31 mouse cellular contexts compared by ENCODE assay signal in the genomic region with DNA sequence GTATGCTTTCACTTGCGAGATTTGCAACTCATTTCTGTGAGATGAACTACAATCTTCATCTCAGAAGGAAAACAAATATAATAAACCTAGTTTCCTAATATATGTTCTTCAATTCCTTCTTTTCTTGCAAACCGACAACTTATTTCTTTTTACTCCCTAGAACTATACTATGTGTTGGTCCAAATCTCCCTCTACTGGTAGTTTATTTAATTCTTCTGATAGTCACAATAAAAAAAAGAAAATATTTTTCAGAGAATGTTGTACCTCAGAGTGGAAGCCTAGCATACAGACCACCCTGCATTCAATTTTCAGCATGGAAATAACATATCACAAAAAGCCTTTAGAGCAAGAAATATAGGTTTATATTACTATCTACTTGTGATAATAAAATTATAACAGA. TPM values are rescaled to one million over a fixed set of nuclear protein-coding genes. Genes with fewer than 3 reads are reported as not detected.
DNase-seq lines count a peak whose midpoint lies in the region; ATAC-seq and TF ChIP-seq lines count a peak whose summit lies in the region.
"Had no signal": no experiment of that assay in that cellular context is flagged by ENCODE, and none has a peak within 500 bp of the region (broad histone marks: within the 10 kb centered on the region; RNA-seq: fewer than 3 reads in every experiment).

No protein-coding gene starts in this region.

- H3K4me1 ChIP-seq in hindbrain, postnatal 0 days (ENCODE audit: insufficient read depth, low read length): no peaks in the 10 kb centered on the region
- no peaks in the 10 kb centered on the region for H3K4me1 ChIP-seq in hindbrain, embryonic 13.5 days (replicated peaks)
- no peaks in the 10 kb centered on the region for H3K4me1 ChIP-seq in midbrain, postnatal 0 days (ENCODE audit: insufficient read depth, low read length)
- H3K4me1 ChIP-seq in midbrain, embryonic 10.5 days: peaks cover 11% of the 10 kb centered on the region
- H3K4me1 ChIP-seq in stomach, postnatal 0 days (replicated peaks; ENCODE audit: control insufficient read depth, insufficient read depth): no peaks in the 10 kb centered on the region
- H3K4me1 ChIP-seq: embryonic facial prominence, embryonic 12.5 days; embryonic facial prominence, embryonic 15.5 days; heart, embryonic 12.5 days; heart, embryonic 15.5 days had no signal

- DNase-seq in hindbrain, postnatal 0 days (ENCODE audit: low spot score): peak; percentile 6
- no peak for DNase-seq in layer of hippocampus, adult 2 months (ENCODE audit: low spot score in 2 of 2)
- no peak for DNase-seq in layer of hippocampus, adult 9-11 months
- DNase-seq in midbrain, postnatal 0 days (ENCODE audit: low spot score): peak; percentile 1
- no peak for DNase-seq in midbrain, embryonic 10.5 days (ENCODE audit: low spot score)
- no peak for DNase-seq in stomach, postnatal 0 days (ENCODE audit: low spot score)
- DNase-seq: adrenal gland, adult 8-10 months; adrenal gland, postnatal 25 days; cerebellum, adult 11 months; cerebellum, adult 2 months; cerebellum, adult 9-11 months; cerebellum, postnatal 25 days; gastrocnemius, postnatal 25 days; heart, adult 18-20 months; heart, postnatal 10 days; heart, postnatal 36 days had no signal

- TF ChIP-seq EP300 in stomach, postnatal 0 days (optimal IDR thresholded peaks at IDR 0.05): no peak

- peak; percentile 36; the same call in 1 of the 2 replicates for TF ChIP-seq CTCF in hindbrain, postnatal 0 days (IDR thresholded peaks at IDR 0.05; ENCODE audit: low read depth)
- peak; percentile 68 for TF ChIP-seq CTCF in layer of hippocampus, adult 2 months (conservative IDR thresholded peaks at IDR 0.05)
- TF ChIP-seq CTCF in midbrain, postnatal 0 days (IDR thresholded peaks at IDR 0.05): peak; percentile 50
- TF ChIP-seq CTCF in stomach, postnatal 0 days (IDR thresholded peaks at IDR 0.05; ENCODE audit: low read depth): peak; percentile 23; the same call in 1 of the 2 replicates

- no peak overlapping the region for H3K9ac ChIP-seq in hindbrain, postnatal 0 days (replicated peaks; ENCODE audit: low read length)
- H3K9ac ChIP-seq in hindbrain, embryonic 13.5 days: no peak overlapping the region
- no peak overlapping the region for H3K9ac ChIP-seq in midbrain, postnatal 0 days (replicated peaks; ENCODE audit: low read length, poor library complexity, severe bottlenecking)
- H3K9ac ChIP-seq in stomach, postnatal 0 days (ENCODE audit: low read length): no peak overlapping the region
- H3K9ac ChIP-seq: embryonic facial prominence, embryonic 12.5 days; embryonic facial prominence, embryonic 15.5 days; heart, embryonic 12.5 days; heart, embryonic 15.5 days; hindbrain, embryonic 14.5 days had no signal

- H3K36me3 ChIP-seq in hindbrain, postnatal 0 days (ENCODE audit: insufficient read depth, low read length): no peaks in the 10 kb centered on the region
- no peaks in the 10 kb centered on the region for H3K36me3 ChIP-seq in hindbrain, embryonic 13.5 days
- no peaks in the 10 kb centered on the region for H3K36me3 ChIP-seq in midbrain, postnatal 0 days (ENCODE audit: insufficient read depth, low read length)
- H3K36me3 ChIP-seq in midbrain, embryonic 10.5 days: no peaks in the 10 kb centered on the region
- no peaks in the 10 kb centered on the region for H3K36me3 ChIP-seq in stomach, postnatal 0 days (ENCODE audit: control insufficient read depth, insufficient read depth, low read length)
- H3K36me3 ChIP-seq: embryonic facial prominence, embryonic 12.5 days; embryonic facial prominence, embryonic 15.5 days; heart, embryonic 12.5 days; heart, embryonic 15.5 days; hindbrain, embryonic 10.5 days had no signal

- H3K27me3 ChIP-seq in hindbrain, postnatal 0 days (ENCODE audit: insufficient read depth, low read length): no peaks in the 10 kb centered on the region
- no peaks in the 10 kb centered on the region for H3K27me3 ChIP-seq in hindbrain, embryonic 13.5 days
- H3K27me3 ChIP-seq in midbrain, postnatal 0 days (ENCODE audit: insufficient read depth, low read length): no peaks in the 10 kb centered on the region
- H3K27me3 ChIP-seq in midbrain, embryonic 10.5 days (ENCODE audit: low read depth, poor library complexity, severe bottlenecking): no peaks in the 10 kb centered on the region
- H3K27me3 ChIP-seq in stomach, postnatal 0 days (ENCODE audit: control insufficient read depth, insufficient read depth, low read length): no peaks in the 10 kb centered on the region
- H3K27me3 ChIP-seq: embryonic facial prominence, embryonic 12.5 days; embryonic facial prominence, embryonic 15.5 days; heart, embryonic 12.5 days; heart, embryonic 15.5 days had no signal

- no peak overlapping the region for H3K4me2 ChIP-seq in hindbrain, postnatal 0 days (ENCODE audit: low read depth, low read length)
- no peak overlapping the region for H3K4me2 ChIP-seq in hindbrain, embryonic 13.5 days
- H3K4me2 ChIP-seq in midbrain, postnatal 0 days (ENCODE audit: low read depth, low read length, poor library complexity, severe bottlenecking): no peak overlapping the region
- H3K4me2 ChIP-seq in stomach, postnatal 0 days (replicated peaks; ENCODE audit: low read depth): no peak overlapping the region
- H3K4me2 ChIP-seq: embryonic facial prominence, embryonic 12.5 days; embryonic facial prominence, embryonic 15.5 days; heart, embryonic 12.5 days; heart, embryonic 15.5 days; hindbrain, embryonic 14.5 days had no signal

- WGBS in hindbrain, postnatal 0 days: 78% methylated on average over 2 of the region's 2 CpGs
- 88% methylated on average over 2 of the region's 2 CpGs for WGBS in hindbrain, embryonic 13.5 days
- WGBS in midbrain, postnatal 0 days: 72% methylated on average over 2 of the region's 2 CpGs
- 86% methylated on average over 2 of the region's 2 CpGs for WGBS in midbrain, embryonic 10.5 days
- 81% methylated on average over 2 of the region's 2 CpGs for WGBS in stomach, postnatal 0 days

- H3K27ac ChIP-seq in hindbrain, postnatal 0 days: no peak overlapping the region
- no peak overlapping the region for H3K27ac ChIP-seq in hindbrain, embryonic 13.5 days
- no peak overlapping the region for H3K27ac ChIP-seq in layer of hippocampus, adult 2 months
- H3K27ac ChIP-seq in midbrain, postnatal 0 days (ENCODE audit: low read depth, low read length): no peak overlapping the region
- no peak overlapping the region for H3K27ac ChIP-seq in midbrain, embryonic 10.5 days (replicated peaks)
- no peak overlapping the region for H3K27ac ChIP-seq in stomach, postnatal 0 days (replicated peaks)
- H3K27ac ChIP-seq: embryonic facial prominence, embryonic 12.5 days; embryonic facial prominence, embryonic 15.5 days; heart, embryonic 15.5 days; hindbrain, embryonic 10.5 days; hindbrain, embryonic 14.5 days had no signal

- ATAC-seq in hindbrain, postnatal 0 days: no peak
- ATAC-seq in hindbrain, embryonic 13.5 days (ENCODE audit: low FRiP score): no peak
- no peak for ATAC-seq in midbrain, postnatal 0 days (ENCODE audit: low FRiP score)
- ATAC-seq in stomach, postnatal 0 days (ENCODE audit: low FRiP score, low TSS enrichment): no peak
- no peak for ATAC-seq in CD4-positive, CD25-positive, alpha-beta regulatory T cell, adult 4 months
- ATAC-seq: activated CD4-positive, CD25-positive, alpha-beta regulatory T cell, adult 4 months had no signal

- H3K9me3 ChIP-seq in hindbrain, postnatal 0 days (ENCODE audit: low read length): no peaks in the 10 kb centered on the region
- H3K9me3 ChIP-seq in hindbrain, embryonic 13.5 days: no peaks in the 10 kb centered on the region
- H3K9me3 ChIP-seq in midbrain, postnatal 0 days (ENCODE audit: low read length): no peaks in the 10 kb centered on the region
- H3K9me3 ChIP-seq in midbrain, embryonic 10.5 days (replicated peaks): no peaks in the 10 kb centered on the region
- H3K9me3 ChIP-seq in stomach, postnatal 0 days (ENCODE audit: control insufficient read depth, low read length): no peaks in the 10 kb centered on the region
- H3K9me3 ChIP-seq: embryonic facial prominence, embryonic 12.5 days; embryonic facial prominence, embryonic 15.5 days; heart, embryonic 12.5 days; heart, embryonic 15.5 days; hindbrain, embryonic 10.5 days had no signal

- H3K4me3 ChIP-seq in hindbrain, postnatal 0 days (ENCODE audit: low read length): no peak overlapping the region
- H3K4me3 ChIP-seq in hindbrain, embryonic 13.5 days: no peak overlapping the region
- no peak overlapping the region for H3K4me3 ChIP-seq in layer of hippocampus, adult 2 months
- H3K4me3 ChIP-seq in midbrain, postnatal 0 days (ENCODE audit: low read depth, low read length): no peak overlapping the region
- H3K4me3 ChIP-seq in midbrain, embryonic 10.5 days: no peak overlapping the region
- H3K4me3 ChIP-seq in stomach, postnatal 0 days (ENCODE audit: low read depth, low read length): no peak overlapping the region
- H3K4me3 ChIP-seq: embryonic facial prominence, embryonic 12.5 days; embryonic facial prominence, embryonic 15.5 days; heart, embryonic 12.5 days; heart, embryonic 15.5 days; hindbrain, embryonic 10.5 days had no signal

RNA-seq across cellular contexts. Expression of a gene that starts 5.4 kb away (rescaled TPM):
- not detected in 2 replicates for total RNA-seq in hindbrain, postnatal 0 days (2014; rRNA removed)
- polyA plus RNA-seq in hindbrain, postnatal 0 days (2015; fragmentation: Nextera tagmentation; extraction: Ambion mirVana): not detected in 2 replicates
- polyA plus RNA-seq in hindbrain, embryonic 13.5 days (2015; fragmentation: Nextera tagmentation; extraction: Ambion mirVana): not detected in 2 replicates
- total RNA-seq in layer of hippocampus, adult 2 months (2021): not detected
- not detected in 2 replicates for total RNA-seq in midbrain, postnatal 0 days (2014; rRNA removed)
- polyA plus RNA-seq in midbrain, postnatal 0 days (2015; fragmentation: Nextera tagmentation; extraction: Ambion mirVana): 0.42 TPM in 1 of 2 replicates, not detected in the other
- not detected in 2 replicates for polyA plus RNA-seq in midbrain, embryonic 10.5 days (2016; fragmentation: Nextera tagmentation; extraction: Ambion mirVana)
- 2.0 and 4.0 TPM in 2 replicates for polyA plus RNA-seq in stomach, postnatal 0 days (2015; fragmentation: Nextera tagmentation; extraction: Ambion mirVana)
- polyA plus RNA-seq in CD4-positive, CD25-positive, alpha-beta regulatory T cell, adult 4 months (2017; shearing (Covaris generic)): not detected
- total RNA-seq: adrenal gland, adult 8-10 months; adrenal gland, postnatal 25 days; common myeloid progenitor, adult 5-6 weeks; ES-E14; gastrocnemius, adult 8-10 months; gastrocnemius, postnatal 25 days; heart, postnatal 36 days had no signal
- polyA plus RNA-seq: activated CD4-positive, CD25-positive, alpha-beta regulatory T cell, adult 4 months; C2C12; forebrain, embryonic 11.5 days; gonadal fat pad, adult 2 months; heart, embryonic 12.5 days; hindbrain, embryonic 10.5 days; hindbrain, embryonic 14.5 days had no signal

RNA-seq across cellular contexts. Expression of a gene that starts 40.8 kb away (rescaled TPM):
- total RNA-seq in hindbrain, postnatal 0 days (2014; rRNA removed): not detected in 2 replicates
- not detected in 2 replicates for polyA plus RNA-seq in hindbrain, postnatal 0 days (2015; fragmentation: Nextera tagmentation; extraction: Ambion mirVana)
- not detected in 2 replicates for polyA plus RNA-seq in hindbrain, embryonic 13.5 days (2015; fragmentation: Nextera tagmentation; extraction: Ambion mirVana)
- total RNA-seq in layer of hippocampus, adult 2 months (2021): not detected
- total RNA-seq in midbrain, postnatal 0 days (2014; rRNA removed): not detected in 2 replicates
- not detected in 2 replicates for polyA plus RNA-seq in midbrain, postnatal 0 days (2015; fragmentation: Nextera tagmentation; extraction: Ambion mirVana)
- polyA plus RNA-seq in midbrain, embryonic 10.5 days (2016; fragmentation: Nextera tagmentation; extraction: Ambion mirVana): not detected in 2 replicates
- 2.1 and 2.6 TPM in 2 replicates for polyA plus RNA-seq in stomach, postnatal 0 days (2015; fragmentation: Nextera tagmentation; extraction: Ambion mirVana)
- not detected for polyA plus RNA-seq in CD4-positive, CD25-positive, alpha-beta regulatory T cell, adult 4 months (2017; shearing (Covaris generic))
- total RNA-seq: adrenal gland, adult 8-10 months; adrenal gland, postnatal 25 days; common myeloid progenitor, adult 5-6 weeks; ES-E14; gastrocnemius, adult 8-10 months; gastrocnemius, postnatal 25 days; heart, adult 18-20 months; heart, postnatal 10 days; heart, postnatal 36 days had no signal
- polyA plus RNA-seq: C2C12; cerebellum, adult 2 months; embryonic facial prominence, embryonic 12.5 days; forebrain, embryonic 11.5 days; heart, embryonic 12.5 days; heart, embryonic 15.5 days; hindbrain, embryonic 10.5 days; hindbrain, embryonic 14.5 days had no signal

Comparison
In these comparisons a context has a peak if more than half of its experiments do, and no peak if none do; other contexts are left out.
1. DNase-seq: peak in hindbrain, postnatal 0 days (single experiment) and midbrain, postnatal 0 days (single experiment); none in layer of hippocampus, adult 2 months (0 of 2), layer of hippocampus, adult 9-11 months (single experiment), midbrain, embryonic 10.5 days (single experiment) and stomach, postnatal 0 days (single experiment).
2. Peak in every context shown above with its lines, with median percentiles within 50 percentile points of each other: CTCF ChIP-seq.